Mouse (Mus musculus) cortical plate, adult 2 months (tissue): ENCODE data around the gene Slc8a1.

Experiments
- CTCF ChIP-seq: fragments of 200-500 bp; IDR thresholded peaks from 2 replicates; pipeline ENCODE4 v1.5.1; 2011; ENCODE audit warnings: mild to moderate bottlenecking, control low read depth, low read length; ENCODE audit not compliant: insufficient read depth; ENCODE audit errors: extremely low read depth
- POLR2A ChIP-seq: fragments of 200-500 bp; IDR thresholded peaks from 2 replicates; pipeline ENCODE4 v1.6.1; 2011; ENCODE audit warnings: mild to moderate bottlenecking, low read length, control low read depth; ENCODE audit not compliant: insufficient read depth; ENCODE audit errors: extremely low read depth

DNA sequence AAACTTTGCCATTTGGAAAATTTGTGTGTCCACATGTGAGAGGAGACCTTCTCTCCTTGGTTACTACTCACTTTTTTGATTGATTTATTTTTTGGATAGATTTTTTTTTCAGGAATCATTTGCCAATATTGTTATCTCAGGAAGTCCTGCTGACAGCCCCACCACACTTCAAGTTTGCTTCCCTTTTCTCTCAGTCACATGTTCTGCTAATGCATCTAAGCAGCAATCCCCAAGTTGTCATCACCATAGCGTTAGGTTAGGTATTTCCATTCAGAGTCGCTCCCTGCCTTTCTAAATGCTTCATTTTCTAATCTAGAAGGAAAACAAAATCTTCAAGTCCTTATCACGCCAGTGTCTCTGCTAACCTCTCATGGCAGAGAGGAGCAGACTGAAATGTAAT lies 278.8 kb downstream of the Slc8a1 start:
- no peak for TF ChIP-seq CTCF
- TF ChIP-seq POLR2A, result no peak
